Mouse (Mus musculus) NIH3T3 (cell line): ENCODE data around the gene Zfp872.
"Not testable (repeated sequence)": the region's sequence is repeated elsewhere in the genome, so short reads cannot be mapped to it uniquely, and the experiment has no call there.

ENCODE experiments used
- DNase-seq: peaks from one replicate; pipeline ENCODE4 v3.0.0-alpha.2; 2012; ENCODE audit warnings: low read depth

Zfp872 gene

GRCm38 (mm10) chr9:22169327-22169726, 18.6 kb upstream of the Zfp872 start:
- no peak for DNase-seq

- no peak for DNase-seq
These were observed 15.6 kb upstream of the Zfp872 start for GRCm38 (mm10) chr9:22172318-22172717.

GRCm38 (mm10) chr9:22196412-22196811, 8.5 kb downstream of the Zfp872 start:
- DNase-seq, result no peak

- no peak for DNase-seq
These were observed 25.9 kb downstream of the Zfp872 start for GRCm38 (mm10) chr9:22213785-22214194.

DNA sequence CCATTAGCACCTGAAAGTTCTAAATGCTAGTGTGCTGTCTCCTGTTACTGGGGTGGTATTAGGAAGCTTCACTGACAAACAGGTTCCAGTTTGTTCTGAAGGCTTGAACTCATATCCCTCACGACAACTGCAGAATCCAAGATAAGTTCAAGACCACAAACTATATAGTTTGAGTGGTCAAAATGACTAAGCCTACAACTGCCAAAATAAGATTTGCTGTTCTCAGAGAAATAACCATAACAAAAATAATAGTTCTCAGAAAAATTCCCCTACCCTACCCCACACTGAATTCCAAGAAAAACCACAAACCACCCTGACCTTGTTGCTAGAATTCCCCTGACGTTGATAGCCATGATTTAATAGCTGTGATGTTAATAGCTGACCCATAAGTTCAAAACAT, 26.7 kb downstream of the Zfp872 start:
- DNase-seq, result no peak

DNA sequence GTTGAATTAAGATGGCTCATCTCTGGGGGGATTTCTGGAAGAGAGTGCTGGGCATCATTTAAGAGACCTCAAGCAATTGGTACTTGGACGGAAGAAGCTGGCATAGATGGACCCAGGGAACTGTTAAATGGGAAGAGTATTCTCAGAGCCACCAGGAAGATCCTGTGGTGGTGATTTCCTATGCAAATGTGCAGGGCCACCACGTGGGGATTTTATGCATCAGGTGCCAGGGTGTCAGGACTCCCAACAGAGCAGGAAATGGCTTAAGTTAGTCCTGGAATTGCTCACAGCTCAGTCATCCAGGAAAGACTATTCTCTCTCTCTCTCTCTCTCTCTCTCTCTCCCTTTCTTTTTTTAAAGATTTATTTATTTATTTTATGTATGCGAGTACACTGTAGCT, 28.8 kb downstream of the Zfp872 start:
- DNase-seq, result no peak

GRCm38 (mm10) chr9:22217858-22218493, 30.1 kb downstream of the Zfp872 start:
- DNase-seq, result no peak

- no peak for DNase-seq
These were observed 36.2 kb downstream of the Zfp872 start for GRCm38 (mm10) chr9:22224066-22224465.

GRCm38 (mm10) chr9:22224536-22225503, 36.9 kb downstream of the Zfp872 start:
- DNase-seq, result peak; percentile 72

DNA sequence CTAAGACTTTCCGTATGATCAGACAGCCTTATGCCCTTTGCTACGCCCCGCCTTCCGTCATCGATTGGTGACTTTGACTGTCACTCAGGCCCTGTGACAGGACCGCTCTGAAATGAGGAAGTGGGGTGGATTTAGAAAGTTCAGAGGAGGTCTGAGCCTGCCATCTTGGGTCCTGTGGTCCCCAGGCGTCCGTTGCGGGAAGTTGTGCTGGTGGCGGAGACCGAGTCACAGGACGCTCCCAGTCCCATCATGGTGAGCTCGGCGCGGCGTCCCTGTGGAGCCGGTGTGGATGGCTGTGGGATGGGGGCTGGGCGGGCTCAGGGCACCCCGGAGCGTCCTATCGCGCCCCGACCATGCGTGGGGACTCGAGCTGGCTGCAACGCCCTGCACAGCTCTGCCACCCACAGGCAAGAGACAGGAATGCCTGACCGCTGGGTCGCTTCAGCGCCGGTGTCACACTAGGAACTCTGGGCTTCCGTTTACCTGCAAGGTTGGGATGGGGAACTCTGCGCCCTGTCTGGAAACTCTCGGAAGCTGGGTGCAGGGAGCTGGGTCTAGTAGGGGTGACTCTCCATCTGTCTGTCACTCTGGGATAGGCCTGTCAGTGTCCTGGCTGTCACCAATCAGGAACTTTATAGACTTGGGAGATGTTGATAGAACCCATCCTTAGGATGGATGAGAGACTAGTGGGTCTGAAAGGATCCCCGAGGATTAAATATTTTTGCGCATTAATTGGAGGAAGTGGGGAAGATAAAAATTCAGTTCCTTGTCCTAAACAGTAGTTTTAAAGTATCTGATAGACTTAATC, 37.9 kb downstream of the Zfp872 start, which contains the start of gene Zfp809:
TSS of gene Zfp809 (plus strand) at position 134 of the 808 bp plus-strand sequence.
- DNase-seq, result peak; percentile 98

DNA sequence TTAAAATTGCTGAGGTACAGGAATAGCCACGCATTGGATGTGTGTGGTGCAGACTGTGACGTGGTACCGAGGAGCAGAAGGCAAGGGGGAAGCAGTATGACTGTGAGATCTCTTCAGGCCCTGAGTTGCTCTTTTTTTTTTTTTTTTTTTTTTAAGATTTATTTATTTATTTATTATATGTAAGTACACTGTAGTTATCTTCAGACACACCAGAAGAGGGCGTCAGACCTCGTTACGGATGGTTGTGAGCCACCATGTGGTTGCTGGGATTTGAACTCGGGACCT, 38.4 kb downstream of the Zfp872 start:
- not testable (repeated sequence) for DNase-seq

GRCm38 (mm10) chr9:22226846-22227245, 39.0 kb downstream of the Zfp872 start:
- DNase-seq, result peak; percentile 7

DNA sequence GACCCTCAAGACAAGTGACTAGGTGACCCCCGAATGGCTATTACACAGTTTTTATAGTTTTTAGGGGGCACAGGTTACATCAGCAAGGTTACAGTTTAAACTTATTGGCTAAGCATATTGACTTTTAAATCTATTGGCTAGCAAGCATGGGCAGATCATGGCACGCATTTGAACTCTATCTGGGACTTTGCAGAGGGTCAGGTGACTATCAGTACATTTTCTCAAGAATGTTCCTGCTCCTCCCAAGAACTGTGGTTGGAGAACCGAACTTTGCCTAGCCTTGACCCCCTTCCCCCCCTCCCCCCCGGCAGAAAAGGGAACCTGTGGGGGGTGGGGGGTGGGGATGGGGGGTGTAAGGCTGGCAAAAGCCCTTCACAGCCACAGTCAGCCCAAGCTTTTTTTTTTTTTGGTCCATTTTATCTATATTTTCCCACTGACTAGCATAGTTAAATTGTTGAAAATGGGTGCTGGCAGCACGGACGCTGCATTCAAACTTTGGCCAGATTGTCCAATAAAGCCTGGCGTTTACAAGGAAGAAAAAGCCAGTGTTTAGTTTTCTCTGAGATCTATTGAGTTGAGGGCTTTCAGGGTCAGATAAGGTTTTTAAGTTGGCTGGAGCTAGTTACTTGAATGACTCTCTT, 41.6 kb downstream of the Zfp872 start:
- no peak for DNase-seq

DNA sequence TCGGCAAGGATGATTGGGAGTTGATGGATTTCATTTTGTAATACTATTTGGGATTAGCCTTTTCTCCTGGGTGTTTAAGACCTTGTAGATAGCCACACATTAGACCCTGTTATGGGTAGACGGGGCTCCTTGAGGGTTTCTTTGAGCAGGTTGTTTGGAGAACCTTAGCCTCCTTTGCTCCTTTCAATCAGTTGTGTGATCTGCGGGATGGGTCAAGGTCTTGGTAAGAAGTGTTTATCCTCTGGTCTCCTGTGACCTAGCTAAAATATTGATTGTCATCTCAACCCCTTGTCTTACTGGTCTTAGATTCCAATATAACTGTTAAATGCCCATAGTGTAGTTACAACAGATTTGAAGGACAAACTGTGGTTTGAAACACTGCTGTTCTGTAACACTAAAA, 42.2 kb downstream of the Zfp872 start:
- DNase-seq, result no peak

DNA sequence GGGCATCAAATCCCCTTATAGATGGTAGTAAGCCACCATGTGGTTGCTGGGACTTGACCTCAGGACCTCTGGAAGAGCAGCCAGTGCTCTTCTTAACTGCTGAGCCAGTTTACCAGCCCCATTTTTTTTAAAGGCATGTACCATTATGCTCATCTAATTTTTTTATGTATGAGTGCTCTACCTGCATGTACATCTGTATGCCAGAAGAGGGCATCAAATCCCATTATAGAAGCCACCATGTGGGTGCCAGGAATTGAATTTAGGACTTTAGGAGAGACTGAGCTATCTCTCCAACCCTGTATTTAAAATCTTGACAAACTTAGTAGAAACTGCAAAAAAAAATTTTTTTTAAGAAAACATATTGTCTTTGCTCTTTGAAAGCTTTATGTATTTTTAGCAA, 42.7 kb downstream of the Zfp872 start:
- DNase-seq, result no peak

GRCm38 (mm10) chr9:22240001-22240400, 52.1 kb downstream of the Zfp872 start:
- DNase-seq, result no peak

DNA sequence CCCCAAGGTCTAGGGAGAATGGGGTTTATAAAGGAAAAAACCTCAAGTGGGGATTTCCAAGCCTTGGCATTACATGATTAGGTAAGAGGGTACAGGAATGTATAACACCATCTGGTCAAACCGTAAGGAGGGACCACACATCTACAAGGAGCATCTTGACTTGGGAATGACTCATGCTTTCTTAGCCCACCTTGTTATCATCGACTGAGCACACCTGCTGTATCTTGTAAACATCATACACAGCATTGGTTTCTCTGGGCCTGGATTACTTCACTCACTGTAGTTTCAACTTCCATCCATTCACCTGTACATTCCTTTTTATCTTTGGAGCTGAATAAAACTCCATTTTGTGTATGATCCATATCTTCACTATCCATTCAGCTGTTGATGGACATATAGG, 56.4 kb downstream of the Zfp872 start:
- DNase-seq, result no peak
